Mouse (Mus musculus): ENCODE results near the gene Keap1. TPM values are rescaled to one million over a fixed set of nuclear protein-coding genes. Genes with fewer than 3 reads are reported as not detected.
"Not testable (repeated sequence)": the region's sequence is repeated elsewhere in the genome, so short reads cannot be mapped to it uniquely, and the experiment has no call there.

The Keap1 gene
- 10 to 100 TPM; 41.9 to 43.1 TPM for total RNA-seq (2021)

DNA sequence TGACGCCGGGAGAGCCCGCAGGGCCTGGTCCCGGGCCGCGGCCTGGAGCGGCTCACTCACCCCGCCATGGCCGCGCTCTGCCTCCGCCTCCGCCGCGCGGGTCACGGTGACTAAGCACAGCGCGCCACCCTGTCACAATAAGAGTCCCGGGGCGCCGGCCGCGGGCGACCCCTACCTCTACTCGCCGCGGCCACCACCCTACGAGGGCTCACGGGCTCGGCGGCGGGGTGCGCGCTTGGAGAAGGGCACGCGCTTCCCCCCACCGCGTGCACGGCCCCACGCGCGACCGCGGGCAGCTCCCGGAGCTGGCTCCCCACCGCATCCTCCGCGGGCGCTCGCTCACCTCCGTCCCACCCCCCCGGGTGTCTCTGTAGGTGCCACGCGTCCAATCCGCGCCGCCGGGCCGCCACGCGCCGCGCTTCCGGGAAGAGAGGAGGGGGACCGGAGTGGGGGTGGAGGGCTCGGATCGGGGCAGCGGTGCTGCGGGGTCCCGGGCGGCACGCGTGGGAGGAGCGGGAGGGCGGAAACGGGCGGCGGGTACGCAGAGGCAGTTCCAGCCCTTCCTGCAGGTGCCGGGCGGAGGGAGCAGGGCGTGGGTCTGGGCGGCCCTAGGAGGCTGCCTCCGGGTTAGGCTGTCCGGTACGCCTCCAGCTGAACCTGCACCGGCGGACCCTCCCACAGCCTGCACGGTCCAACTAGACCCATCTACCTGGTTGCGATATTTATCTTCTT, at the start of gene Keap1:
Gene Keap1, minus strand, starts transcription at position 629 of the 732 bp plus-strand sequence.
- intact Hi-C loops (cut with DNase I): loop anchor here (2.0 kb wide), 2 partner anchors 26 to 52 kb away; partner anchors contain the start of genes Atg4d and Cdkn2d
- DNase-seq: peak; percentile 85 to 91

DNA sequence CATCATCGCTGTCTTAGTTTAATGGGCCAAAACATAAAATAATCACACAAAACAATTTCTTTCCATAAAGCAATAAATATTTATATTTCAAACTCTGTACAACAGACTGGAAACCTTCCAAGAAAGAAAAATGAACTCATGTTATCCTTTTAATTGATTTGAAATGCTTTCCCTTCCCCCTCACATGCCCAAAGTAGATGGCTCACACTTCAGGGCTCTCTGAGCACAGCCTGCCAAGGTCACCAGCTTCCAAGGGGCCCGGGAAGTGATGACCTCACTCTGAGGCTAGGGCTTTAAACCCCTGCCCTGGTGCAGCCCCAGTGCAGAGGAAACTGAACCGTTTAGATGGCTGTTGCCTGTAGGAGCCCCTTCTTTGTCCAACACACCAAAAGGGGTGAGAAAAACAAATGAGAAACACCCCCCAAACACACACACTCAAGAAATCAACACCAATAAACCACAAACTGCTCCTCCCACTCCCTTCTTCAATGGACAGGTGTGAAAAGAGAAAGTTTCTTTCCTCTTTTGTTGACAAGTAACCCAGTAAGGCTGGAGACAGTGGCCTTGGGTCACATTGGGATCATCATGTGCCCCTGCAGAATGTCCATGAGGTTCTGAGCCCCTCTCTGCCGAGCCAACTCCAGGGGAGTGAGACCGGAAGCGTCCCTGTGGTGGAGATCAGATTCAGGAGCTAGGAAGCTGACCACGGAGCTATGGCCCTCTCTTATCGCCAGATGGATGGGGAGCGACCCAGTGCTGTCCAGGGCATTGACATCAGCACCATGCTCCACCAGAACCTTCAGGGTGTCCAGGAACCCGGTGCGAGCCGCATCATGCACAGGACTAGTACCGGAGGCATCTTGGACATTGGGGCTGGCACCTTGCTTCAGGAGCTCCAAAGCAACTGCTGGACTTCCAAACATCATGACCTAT, 49.5 kb upstream of the Keap1 start:
- no peak for DNase-seq
- intact Hi-C loops (cut with DNase I): no loop called here

DNA sequence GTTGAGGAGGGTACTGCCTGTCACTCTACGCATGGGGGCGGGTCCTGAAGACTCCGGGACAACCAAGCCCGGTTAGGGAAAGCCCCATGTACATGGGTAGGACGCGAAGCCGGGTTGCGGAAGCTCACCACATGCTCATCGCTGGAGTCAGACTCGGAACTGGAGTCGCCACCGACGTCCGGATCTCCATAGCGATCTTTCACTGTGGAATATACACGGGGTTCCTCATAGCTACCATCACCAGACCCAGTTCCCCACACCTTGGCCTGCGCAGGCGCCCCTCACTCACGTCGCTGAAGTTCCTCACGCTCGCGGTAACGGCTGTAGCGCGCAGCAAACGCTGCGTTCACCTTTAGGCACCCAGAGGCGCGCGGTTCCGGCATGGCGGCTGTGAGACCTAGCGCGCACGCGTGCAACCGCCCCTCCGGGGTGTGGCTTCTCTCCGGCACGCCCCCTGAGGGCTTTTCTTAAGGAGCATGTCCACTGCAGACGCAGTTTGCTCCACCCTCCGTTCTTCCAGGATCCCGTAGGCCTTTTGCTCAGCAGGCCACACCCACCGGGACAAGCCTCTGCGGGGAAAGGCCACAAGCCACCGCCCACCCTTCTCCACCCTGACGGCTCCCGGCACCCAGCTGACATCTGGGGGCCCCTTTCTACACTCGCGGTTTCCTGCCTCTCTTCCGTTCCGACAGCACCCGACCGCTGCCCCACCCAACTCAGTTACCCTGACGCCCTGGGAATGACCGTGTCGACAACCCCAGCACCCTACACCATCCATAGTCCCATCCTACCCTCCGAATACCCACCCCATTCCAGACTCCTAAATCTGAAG, 48.6 kb upstream of the Keap1 start, which contains the start of gene Kri1:
Gene Kri1, minus strand, starts transcription at position 399 of the 832 bp plus-strand sequence.
- intact Hi-C loops (cut with DNase I): loop anchor here (1.0 kb wide), 1 partner anchor 21 kb away; no protein-coding TSS in a partner anchor
- DNase-seq: peak; percentile 98

DNA sequence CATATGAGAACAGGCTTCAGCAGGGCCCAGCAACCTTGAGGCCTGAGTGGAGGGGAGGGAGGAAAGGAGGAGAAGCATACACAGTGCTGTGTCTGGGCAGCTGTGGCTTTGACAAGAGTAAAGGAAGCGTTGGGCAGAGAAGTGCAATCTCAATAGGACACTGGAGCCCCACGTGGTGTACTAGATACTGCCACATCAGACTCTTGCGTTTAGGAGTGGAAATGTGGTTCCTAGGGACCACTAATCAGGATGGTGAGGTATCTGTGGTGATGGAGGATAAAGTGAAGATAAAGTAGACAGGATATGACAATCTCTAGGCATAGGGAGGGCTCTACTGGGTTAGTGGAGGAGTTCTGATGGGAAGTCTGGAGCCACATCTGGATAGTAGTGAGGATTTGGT, 47.6 kb upstream of the Keap1 start:
- DNase-seq: no peak
- intact Hi-C loops (cut with DNase I): loop anchor here (1.0 kb wide), 1 partner anchor 20 kb away; no protein-coding TSS in a partner anchor

DNA sequence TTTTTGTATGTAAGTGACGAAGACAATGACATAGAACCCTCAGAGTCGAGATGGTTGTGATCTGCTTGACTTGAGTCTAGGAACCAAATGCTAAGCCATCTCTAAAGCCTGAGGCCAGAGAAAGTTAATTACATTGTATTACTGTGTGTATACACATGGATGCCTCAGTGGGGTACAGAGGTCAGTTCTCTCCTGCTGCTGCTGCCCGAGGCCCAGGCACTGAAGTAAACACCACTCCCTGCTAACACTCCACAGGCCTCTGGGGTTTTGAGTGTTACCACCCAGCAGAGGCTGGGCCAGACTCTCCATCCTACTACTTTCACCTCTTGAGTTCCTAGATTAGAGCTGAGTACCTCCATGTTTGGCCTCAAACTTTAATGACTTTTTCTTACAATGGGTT, 44.8 kb upstream of the Keap1 start:
- intact Hi-C loops (cut with DNase I): no loop called here
- no peak for DNase-seq

DNA sequence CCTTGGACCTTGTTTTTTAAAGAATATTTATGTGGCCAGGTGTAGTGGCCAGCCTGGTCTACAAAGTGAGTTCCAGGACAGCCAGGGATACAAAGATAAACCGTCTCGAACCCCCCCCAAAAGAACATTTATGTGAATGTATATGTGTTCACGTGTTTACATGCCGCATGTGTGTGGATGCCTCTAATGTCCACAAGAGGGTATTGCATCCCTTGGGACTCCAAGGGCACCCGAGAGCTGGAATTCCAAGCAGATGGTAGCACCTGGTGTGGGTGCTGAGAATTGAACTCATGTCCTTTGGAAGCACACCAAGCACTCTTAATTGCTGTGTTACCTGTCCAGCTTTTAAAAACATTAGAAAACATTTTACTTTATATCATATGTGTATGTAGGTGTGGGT, 44.4 kb upstream of the Keap1 start:
- DNase-seq: no peak
- intact Hi-C loops (cut with DNase I): no loop called here

DNA sequence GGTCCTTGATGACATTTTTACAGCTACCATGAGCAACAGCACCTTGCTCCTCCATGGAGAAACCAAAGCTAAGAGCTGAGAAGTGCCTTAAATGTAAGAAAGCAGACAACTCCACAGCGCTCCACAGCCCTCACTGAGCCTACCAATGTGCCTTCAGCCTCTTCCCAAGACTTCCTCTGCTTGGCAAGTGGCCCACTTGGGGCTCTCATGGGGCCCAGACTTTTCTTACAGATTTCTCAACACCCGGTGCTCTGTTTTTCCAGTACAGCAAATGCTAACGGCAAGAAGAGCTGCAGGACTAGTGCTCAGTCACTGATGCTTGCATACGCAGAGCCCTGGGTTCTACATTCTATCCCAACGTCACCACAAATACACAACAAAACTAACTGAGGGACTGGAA, 38.6 kb upstream of the Keap1 start:
- DNase-seq: no peak
- intact Hi-C loops (cut with DNase I): no loop called here

DNA sequence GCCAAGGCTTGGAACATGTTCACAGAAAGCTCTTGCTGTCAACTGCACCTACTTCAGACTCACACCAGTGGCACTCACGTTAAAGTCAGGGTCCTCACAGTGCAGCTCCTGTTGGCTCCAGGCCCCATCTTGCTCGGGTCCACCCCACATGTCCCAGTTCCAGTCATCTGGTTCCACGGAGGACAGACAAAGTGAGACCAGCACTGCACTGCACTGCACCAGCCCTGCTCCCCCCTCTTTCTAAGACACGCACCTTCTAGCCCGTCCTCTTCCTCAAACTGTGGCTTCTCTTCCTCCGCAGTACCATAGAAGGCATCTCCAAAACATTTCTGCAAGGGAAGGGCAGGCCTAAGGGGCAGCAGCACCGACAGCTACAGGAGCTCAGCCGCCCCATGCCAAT, 37.1 kb upstream of the Keap1 start:
- DNase-seq: no peak
- intact Hi-C loops (cut with DNase I): no loop called here

DNA sequence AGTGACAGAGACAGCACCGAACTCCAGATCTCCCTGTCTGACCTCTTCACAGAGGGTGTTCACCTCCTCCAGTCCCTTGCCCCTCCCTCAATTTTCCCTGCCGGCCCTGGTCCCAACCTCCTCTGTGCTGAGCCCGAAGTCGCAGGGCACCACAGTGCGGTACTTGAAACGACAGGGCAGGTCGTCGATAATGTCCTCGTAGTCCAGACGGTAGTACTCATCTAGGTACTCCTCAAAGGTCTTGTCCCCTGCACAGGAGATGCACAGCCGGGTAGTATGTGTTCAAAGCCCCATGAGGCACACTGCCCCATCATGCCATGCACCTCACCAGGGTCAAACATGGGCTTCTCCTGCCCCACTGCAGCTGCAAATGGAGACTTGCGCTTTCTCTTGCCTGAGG, 36.6 kb upstream of the Keap1 start:
- intact Hi-C loops (cut with DNase I): no loop called here
- DNase-seq: no peak

DNA sequence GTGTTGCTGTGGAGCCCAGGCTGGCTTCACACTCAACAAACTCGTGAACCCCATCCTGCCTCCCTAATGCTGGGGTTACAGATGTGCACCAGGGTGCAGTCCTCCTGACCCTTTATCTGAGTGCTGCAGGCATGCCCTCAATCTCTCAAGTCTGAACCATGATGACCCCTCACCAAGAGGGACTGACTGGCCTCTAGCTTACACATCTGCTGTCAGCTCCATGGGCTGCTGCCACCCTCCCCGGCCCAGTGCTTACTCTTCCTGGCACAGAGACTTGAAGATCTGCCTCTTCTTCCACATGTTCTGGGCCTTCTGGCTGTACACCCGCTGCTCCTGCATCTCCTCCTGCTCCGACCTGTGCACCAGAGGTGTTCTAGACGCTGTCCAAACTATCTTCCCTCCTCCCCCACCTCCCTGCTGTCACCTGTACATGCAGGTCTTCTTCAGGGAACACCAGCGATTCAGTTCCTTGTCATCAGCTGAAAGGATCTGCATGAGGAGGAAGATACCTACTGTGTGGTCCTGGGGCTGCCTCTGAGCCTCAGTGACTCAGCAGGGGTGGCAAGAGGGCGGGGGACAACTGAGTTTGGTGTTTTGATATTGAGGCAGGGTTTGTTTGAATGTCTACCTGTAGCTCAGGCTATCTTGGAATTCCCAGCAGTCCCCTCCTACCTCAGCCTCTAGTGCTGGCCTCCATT, 36.0 kb upstream of the Keap1 start:
- intact Hi-C loops (cut with DNase I): no loop called here

DNA sequence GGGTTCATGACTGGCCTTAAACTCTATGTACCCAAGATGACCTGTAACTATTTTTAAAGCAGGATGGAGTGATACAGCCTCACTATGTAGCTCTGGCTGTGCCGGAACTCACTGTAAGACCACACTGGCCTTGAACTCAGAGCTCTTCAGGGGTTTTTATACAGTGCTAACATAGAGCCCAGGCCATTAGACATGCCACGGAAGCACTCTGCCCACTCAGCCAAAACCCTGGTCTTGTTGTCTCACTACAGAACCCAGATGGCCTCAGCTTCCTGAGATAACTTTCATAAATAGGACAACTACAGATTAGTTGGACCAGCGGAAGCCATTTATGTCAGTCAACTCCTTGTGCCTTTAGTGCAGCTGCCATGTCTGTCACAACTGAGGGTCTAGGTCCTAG, 35.2 kb upstream of the Keap1 start:
- no peak for DNase-seq
- intact Hi-C loops (cut with DNase I): no loop called here

More for the DNA sequence above, 36.0 kb upstream of the Keap1 start:
- no peak for DNase-seq

DNA sequence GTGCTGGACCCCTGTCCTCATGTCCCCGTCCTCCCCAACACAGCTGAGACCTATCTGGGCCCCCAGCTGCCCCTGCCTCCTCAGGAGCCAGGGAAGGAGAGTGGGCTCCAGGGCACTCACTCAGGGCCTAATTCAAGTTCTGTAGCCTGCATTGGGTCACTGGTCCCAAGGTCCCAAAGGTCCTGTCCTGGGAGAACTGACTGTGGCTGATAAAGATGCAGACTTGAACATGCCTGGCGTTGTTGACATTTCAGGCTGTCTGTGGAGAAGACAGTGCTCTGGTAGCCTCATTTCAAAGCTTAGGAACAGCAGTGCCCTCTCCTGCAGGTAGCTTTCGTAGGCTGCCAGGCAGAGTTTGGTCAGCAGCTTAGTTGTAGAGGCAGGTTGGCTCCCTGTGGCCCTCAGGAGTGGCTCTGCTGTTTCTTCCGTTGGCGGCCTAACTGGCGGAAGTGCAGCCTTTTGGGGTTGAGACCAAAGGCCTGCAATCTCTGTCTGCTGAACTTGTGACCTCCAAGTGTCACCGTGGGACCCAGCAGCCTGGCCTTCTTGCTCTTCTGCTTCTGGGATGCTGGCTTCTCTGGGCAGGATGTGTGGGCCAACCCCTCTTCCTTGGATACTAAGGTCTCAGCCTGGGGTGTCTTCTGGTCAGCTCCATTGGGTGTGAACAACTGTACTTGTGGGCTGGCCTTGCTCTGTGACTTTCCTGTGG, 34.5 kb upstream of the Keap1 start:
- intact Hi-C loops (cut with DNase I): no loop called here
- no peak for DNase-seq

DNA sequence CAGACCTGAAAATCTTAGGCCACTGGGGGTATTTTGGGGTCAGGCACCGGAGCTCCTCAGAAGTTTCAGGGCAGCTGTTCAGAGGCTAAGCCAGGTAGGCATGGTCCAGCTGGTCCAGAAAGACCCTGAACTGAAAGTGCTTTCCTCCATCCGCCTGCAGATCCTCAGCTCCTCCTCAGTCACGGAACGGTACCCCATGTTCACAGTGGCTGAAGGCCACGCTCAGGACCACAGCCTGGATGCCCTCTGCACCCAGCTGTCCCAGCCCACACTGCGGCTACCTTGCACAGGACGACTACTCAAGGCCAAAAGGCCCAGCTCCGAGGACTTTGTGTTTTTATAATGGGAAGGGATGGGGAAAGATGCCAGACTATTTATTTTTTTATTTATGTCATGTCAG, 33.9 kb upstream of the Keap1 start:
- intact Hi-C loops (cut with DNase I): no loop called here

DNA sequence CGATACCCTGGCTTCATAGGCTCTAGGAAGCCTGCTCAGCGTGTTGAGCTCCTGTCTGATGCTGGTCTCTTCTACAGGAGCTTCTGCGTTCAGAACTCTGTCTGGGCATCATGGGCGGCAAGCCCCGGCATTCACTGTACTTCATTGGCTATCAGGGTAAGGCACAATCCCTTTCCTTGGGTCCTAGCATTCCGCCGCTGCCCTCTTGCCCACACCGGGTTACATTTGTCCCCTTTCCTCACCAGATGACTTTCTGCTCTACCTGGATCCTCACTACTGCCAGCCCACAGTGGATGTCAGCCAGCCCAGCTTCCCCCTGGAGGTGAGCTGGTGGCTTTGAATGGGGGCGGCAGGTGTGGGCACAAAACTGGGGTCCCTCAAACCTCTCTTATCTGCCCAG, 33.2 kb upstream of the Keap1 start:
- DNase-seq: no peak
- intact Hi-C loops (cut with DNase I): no loop called here

More for the DNA sequence above, 33.9 kb upstream of the Keap1 start:
- DNase-seq: no peak

DNA sequence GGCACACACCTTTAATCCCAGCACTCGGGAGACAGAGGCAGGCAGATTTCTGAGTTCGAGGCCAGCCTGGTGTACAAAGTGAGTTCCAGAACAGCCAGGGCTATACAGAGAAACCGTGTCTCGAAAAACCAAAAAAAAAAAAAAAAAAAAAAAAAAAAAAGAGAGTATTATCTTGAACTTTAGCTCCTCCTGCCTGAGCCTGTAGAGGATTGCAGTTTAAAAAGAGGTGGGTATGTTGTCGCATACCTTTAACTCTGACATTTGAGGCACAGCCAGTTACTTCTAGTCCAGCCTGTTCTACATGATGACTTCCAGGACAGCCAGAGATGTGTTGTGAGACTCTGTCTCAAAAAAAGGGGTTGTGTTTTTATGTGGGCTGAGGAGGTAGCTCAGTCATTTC, 30.4 kb upstream of the Keap1 start:
- DNase-seq; intact Hi-C loops (cut with DNase I): not testable (repeated sequence)

DNA sequence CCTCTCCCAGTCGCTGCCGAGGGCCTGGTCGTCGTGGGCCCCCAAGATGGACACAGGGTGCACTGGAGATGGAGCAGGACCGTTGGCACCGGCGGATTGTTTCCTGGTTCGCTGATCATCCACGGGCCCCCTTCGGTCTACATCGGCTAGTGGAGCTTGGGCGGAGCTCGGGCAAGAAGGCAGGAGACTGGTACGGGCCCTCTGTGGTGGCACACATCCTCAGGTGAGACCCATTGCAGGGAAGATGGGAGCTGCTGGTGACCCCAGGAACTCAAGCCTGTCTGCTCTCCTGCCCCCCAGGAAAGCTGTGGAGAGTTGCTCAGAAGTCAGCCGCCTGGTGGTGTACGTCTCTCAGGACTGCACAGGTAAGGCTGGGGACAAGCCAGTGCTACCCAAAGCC, 29.1 kb upstream of the Keap1 start:
- DNase-seq: no peak
- intact Hi-C loops (cut with DNase I): no loop called here

DNA sequence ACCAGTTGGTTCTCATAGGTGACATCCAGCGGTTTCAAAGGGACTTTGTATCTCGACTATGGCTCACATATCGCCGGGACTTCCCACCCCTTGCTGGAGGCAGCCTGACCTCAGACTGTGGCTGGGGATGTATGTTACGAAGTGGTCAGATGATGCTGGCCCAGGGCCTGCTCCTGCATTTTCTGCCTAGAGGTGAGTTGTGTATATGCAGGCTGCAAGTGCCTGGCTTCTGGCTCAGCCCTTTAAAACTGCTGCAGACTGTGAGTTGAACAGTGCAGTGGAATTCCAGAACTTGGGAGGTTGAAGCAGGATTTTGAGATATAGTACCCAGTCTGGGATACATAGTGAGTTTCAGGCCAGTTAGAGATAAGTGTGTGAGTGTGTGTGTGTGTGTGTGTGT, 27.7 kb upstream of the Keap1 start:
- no peak for DNase-seq
- intact Hi-C loops (cut with DNase I): loop anchor here (1.0 kb wide), 1 partner anchor 20 kb away; the partner anchor contains the start of gene Kri1

DNA sequence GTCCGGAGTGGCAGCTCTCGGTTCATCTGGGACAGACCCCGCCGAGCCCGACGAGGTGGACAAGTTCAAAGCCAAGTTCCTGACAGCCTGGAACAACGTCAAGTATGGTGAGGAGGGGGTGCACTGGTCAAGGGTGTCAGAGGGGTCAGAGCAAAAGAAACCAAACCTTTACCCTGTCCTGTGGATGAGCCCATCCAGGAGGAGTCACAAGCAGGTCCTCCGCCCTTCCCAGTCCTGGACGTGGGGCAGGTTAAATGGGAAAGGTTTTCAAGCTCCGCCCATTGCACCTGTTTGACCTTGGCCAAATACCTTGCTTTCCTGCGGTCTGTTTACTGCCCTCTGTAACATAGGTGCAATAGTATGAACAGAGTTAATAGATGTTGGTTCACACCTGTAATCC, 26.4 kb upstream of the Keap1 start:
- intact Hi-C loops (cut with DNase I): loop anchor here (1.0 to 2.0 kb wide), 2 partner anchors 22 to 27 kb away; partner anchors contain the start of genes Keap1 and Kri1
- no peak for DNase-seq

DNA sequence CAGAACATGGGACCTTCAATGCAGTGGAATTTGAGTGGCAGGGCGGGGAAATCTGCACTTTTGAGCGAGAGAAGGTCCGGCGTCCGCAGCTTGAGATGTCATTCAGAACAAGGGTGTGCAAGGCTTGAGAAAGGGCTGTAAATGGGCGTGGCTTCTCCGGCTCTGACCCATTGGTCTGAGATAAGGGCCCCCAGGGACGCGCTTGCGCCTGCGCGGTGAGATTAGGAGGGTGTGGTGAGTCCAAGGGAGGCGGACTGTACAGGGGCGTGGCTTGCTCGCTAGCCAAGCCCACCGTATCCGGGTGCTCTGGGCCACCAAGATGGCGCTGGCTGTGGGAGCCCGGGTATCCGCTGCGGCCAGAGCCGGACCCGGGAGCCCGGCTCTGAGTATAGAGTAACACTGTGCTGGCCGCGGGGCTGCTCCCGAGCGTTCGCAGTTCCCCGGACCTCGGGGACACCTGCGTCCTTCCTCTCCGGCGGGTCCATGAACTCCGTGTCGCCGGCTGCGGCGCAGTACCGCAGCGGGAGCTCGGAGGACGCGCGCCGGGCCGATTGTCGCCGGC, 25.9 kb upstream of the Keap1 start, which contains the start of gene Atg4d:
Gene Atg4d, plus strand, starts transcription at position 294 of the 562 bp plus-strand sequence.
- intact Hi-C loops (cut with DNase I): loop anchor here (2.0 kb wide), 1 partner anchor 26 kb away; the partner anchor contains the start of gene Keap1
- DNase-seq: peak; percentile 98
